Mouse (Mus musculus) megakaryocyte, embryonic 14.5 days (primary cell): ENCODE results near the gene Lrmda. TPM values are rescaled to one million over a fixed set of nuclear protein-coding genes. Genes with fewer than 3 reads are reported as not detected.

Experiments
- H3K27me3 ChIP-seq: replicated peaks from 2 replicates; pipeline ENCODE3; 2012; ENCODE audit warnings: inconsistent platforms
- H3K36me3 ChIP-seq: replicated peaks from 2 replicates; pipeline ENCODE3; 2012; ENCODE audit warnings: low read length, inconsistent platforms, mixed read lengths
- H3K4me1 ChIP-seq: 2 replicates; pipeline ENCODE4 v1.6.1; 2012; ENCODE audit warnings: inconsistent platforms
- H3K4me3 ChIP-seq: replicated peaks from 2 replicates; pipeline ENCODE3; 2012; ENCODE audit warnings: moderate library complexity, mild to moderate bottlenecking, inconsistent platforms
- H3K9me3 ChIP-seq: 2 replicates; pipeline ENCODE4 v1.6.1; 2012; ENCODE audit warnings: inconsistent platforms
- FLI1 ChIP-seq: IDR thresholded peaks from 2 replicates; pipeline ENCODE4 v1.6.1; 2012; ENCODE audit warnings: low read length, inconsistent platforms, mixed read lengths
- GATA1 ChIP-seq: IDR thresholded peaks from 3 replicates; pipeline ENCODE4 v1.6.1; 2012; ENCODE audit warnings: mixed read lengths, low read length, inconsistent platforms, borderline replicate concordance
- polyA plus RNA-seq: library from polyadenylated mRNA; stranded (reverse); fragments of >175 nt; gene quantifications from 2 replicates; pipeline ENCODE4 v1.2.3, GENCODE M21; 2012; ENCODE audit warnings: low replicate concordance; ENCODE audit not compliant: insufficient read depth

Lrmda gene
- polyA plus RNA-seq, 1 experiment = 7.1 TPM

GRCm38 (mm10) chr14:21985981-21986732 is 33.4 kb upstream of the Lrmda start:
- H3K9me3 ChIP-seq = 0 out of 2 replicates have a peak, but pooled peaks cover 15% of the 10 kb centered on the region
- no peaks in the 10 kb centered on the region for H3K36me3 ChIP-seq
- peaks cover 93% of the 10 kb centered on the region for H3K27me3 ChIP-seq
- peak overlapping the region; percentile 92 for H3K4me3 ChIP-seq
- no peak for TF ChIP-seq GATA1
- no peak for TF ChIP-seq FLI1
- peaks cover 75% of the 10 kb centered on the region for H3K4me1 ChIP-seq

GRCm38 (mm10) chr14:21986733-21987659 is 32.5 kb upstream of the Lrmda start:
- peaks cover 94% of the 10 kb centered on the region for H3K27me3 ChIP-seq
- peak overlapping the region; percentile 92 for H3K4me3 ChIP-seq
- 0 out of 2 replicates have a peak, but pooled peaks cover 15% of the 10 kb centered on the region for H3K9me3 ChIP-seq
- no peaks in the 10 kb centered on the region for H3K36me3 ChIP-seq
- no peak for TF ChIP-seq FLI1
- H3K4me1 ChIP-seq = peaks cover 70% of the 10 kb centered on the region

- Histone ChIP-seq H3K27me3 (peaks cover 92% of the 10 kb centered on the region), H3K4me3 (peak overlapping the region; percentile 92)
- no peak for TF ChIP-seq FLI1
- TF ChIP-seq GATA1 = no peak
Observed at GRCm38 (mm10) chr14:21987660-21988576, 31.6 kb upstream of the Lrmda start.

GRCm38 (mm10) chr14:21988577-21989290 is 30.8 kb upstream of the Lrmda start:
- Histone ChIP-seq H3K4me3 (peak overlapping the region; percentile 92), H3K27me3 (peaks cover 91% of the 10 kb centered on the region), H3K9me3 (0 out of 2 replicates have a peak, but pooled peaks cover 15% of the 10 kb centered on the region), H3K4me1 (peaks cover 55% of the 10 kb centered on the region), H3K36me3 (no peaks in the 10 kb centered on the region)
- no peak for TF ChIP-seq FLI1
- no peak for TF ChIP-seq GATA1

More at GRCm38 (mm10) chr14:21987660-21988576, 31.6 kb upstream of the Lrmda start:
- H3K9me3 ChIP-seq = 0 out of 2 replicates have a peak, but pooled peaks cover 15% of the 10 kb centered on the region
- H3K36me3 ChIP-seq = no peaks in the 10 kb centered on the region
- peaks cover 61% of the 10 kb centered on the region for H3K4me1 ChIP-seq

GRCm38 (mm10) chr14:21989291-21989913 is 30.1 kb upstream of the Lrmda start, which contains the start of gene Zfp503:
Zfp503 (minus strand) TSS chr14:21989601.
- 0 out of 2 replicates have a peak, but pooled peaks cover 15% of the 10 kb centered on the region for H3K9me3 ChIP-seq
- H3K4me1 ChIP-seq = peaks cover 62% of the 10 kb centered on the region
- peaks cover 95% of the 10 kb centered on the region for H3K27me3 ChIP-seq
- H3K36me3 ChIP-seq = no peaks in the 10 kb centered on the region
- TF ChIP-seq GATA1 (no peak), FLI1 (no peak)
- peak within 1 kb of the TSS; percentile 92 for H3K4me3 ChIP-seq

- no peak for TF ChIP-seq FLI1
- no peak for TF ChIP-seq GATA1
- H3K27me3 ChIP-seq = peaks cover 95% of the 10 kb centered on the region
- H3K4me3 ChIP-seq = no peak overlapping the region
Observed at GRCm38 (mm10) chr14:21990321-21991021, 29.0 kb upstream of the Lrmda start.

GRCm38 (mm10) chr14:21991251-21991780 is 28.2 kb upstream of the Lrmda start:
- peaks cover 63% of the 10 kb centered on the region for H3K4me1 ChIP-seq
- H3K36me3 ChIP-seq = no peaks in the 10 kb centered on the region
- TF ChIP-seq FLI1 (no peak), GATA1 (no peak)
- peaks cover 93% of the 10 kb centered on the region for H3K27me3 ChIP-seq
- no peak overlapping the region for H3K4me3 ChIP-seq
- H3K9me3 ChIP-seq = 0 out of 2 replicates have a peak, but pooled peaks cover 6% of the 10 kb centered on the region

More at GRCm38 (mm10) chr14:21990321-21991021, 29.0 kb upstream of the Lrmda start:
- H3K36me3 ChIP-seq = no peaks in the 10 kb centered on the region
- H3K9me3 ChIP-seq = 0 out of 2 replicates have a peak, but pooled peaks cover 7% of the 10 kb centered on the region
- H3K4me1 ChIP-seq = peaks cover 63% of the 10 kb centered on the region

- no peak for TF ChIP-seq FLI1
- TF ChIP-seq GATA1 = no peak
- H3K27me3 ChIP-seq = peaks cover 92% of the 10 kb centered on the region
- H3K36me3 ChIP-seq = no peaks in the 10 kb centered on the region
- H3K4me3 ChIP-seq = no peak overlapping the region
- 0 out of 2 replicates have a peak, but pooled peaks cover 6% of the 10 kb centered on the region for H3K9me3 ChIP-seq
- H3K4me1 ChIP-seq = peaks cover 60% of the 10 kb centered on the region
Observed at GRCm38 (mm10) chr14:21991856-21992255, 27.7 kb upstream of the Lrmda start.
